Mouse (Mus musculus) brain, embryonic 14.5 days (tissue): ENCODE measurements at regions not wholly inside any gene's neighbourhood (a gene's known extent, or its start where the extent isn't known, plus 50 kb on each side); places are given as distances from the start of the nearest gene placed in this dataset.

Experiments
- DNase-seq: peaks from one replicate; pipeline ENCODE4 v3.0.0-alpha.2; 2011; ENCODE audit warnings: low read depth
- CTCF ChIP-seq: fragments of 200-500 bp; IDR thresholded peaks from 2 replicates; pipeline ENCODE4 v1.5.1; 2012; ENCODE audit warnings: inconsistent platforms, mild to moderate bottlenecking, moderate library complexity, borderline replicate concordance; ENCODE audit not compliant: insufficient read depth, insufficient read length; ENCODE audit errors: extremely low read depth
- POLR2A ChIP-seq: fragments of 200-500 bp; IDR thresholded peaks from 2 replicates; pipeline ENCODE4 v1.6.1; 2012; ENCODE audit warnings: mild to moderate bottlenecking, inconsistent platforms, borderline replicate concordance; ENCODE audit not compliant: poor library complexity, insufficient read depth, insufficient read length, severe bottlenecking; ENCODE audit errors: extremely low read depth

DNA sequence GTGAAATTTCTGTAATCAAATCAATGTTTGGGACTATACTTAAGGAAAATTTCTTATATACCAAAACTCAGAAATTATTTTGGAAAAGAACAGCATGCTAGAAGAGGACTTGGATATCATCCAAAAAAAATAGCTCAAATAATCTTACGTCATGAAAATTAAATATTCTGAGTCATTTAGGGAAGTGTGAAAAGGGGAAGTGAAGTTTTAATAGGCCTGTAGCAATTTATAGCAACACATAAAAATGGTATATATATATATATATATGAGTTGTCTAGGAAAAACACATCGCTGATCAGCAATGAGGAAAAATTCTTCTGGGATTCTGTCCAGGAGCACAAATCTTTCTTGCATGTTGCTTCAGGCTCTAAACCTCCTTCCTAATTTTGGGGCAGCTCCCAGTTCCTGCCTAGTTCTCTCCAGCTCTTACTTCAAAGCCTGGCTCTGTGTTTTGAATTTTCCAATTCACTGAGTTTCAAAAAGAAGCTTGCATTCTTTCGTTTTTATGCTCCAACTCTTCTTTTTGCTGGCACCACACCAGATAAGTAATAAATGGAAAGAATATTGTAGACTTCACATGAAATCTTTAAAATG is 402.5 kb upstream of the Gemin8 start:
- TF ChIP-seq POLR2A (no peak), CTCF (no peak)
- peak; percentile 65 for DNase-seq
